Mouse (Mus musculus): ENCODE results near the gene Dip2c.

GRCm38 (mm10) chr13:9422876-9423275 is 146.5 kb downstream of the Dip2c start:
- TF ChIP-seq CTCF (IDR thresholded peaks at IDR 0.05; ENCODE audit: control insufficient read depth, insufficient read depth, low read length) (no peak), POLR2A (IDR thresholded peaks at IDR 0.05; ENCODE audit: borderline replicate concordance, control insufficient read depth, low read depth, low read length) (no peak)
